Mouse (Mus musculus): ENCODE measurements around the gene Tmem143. TPM values are rescaled to one million over a fixed set of nuclear protein-coding genes. Genes with fewer than 3 reads are reported as not detected.
A peak's percentile ranks its signal among the peaks of the same experiment; 100 is the strongest.
"Not testable (repeated sequence)": the region's sequence is repeated elsewhere in the genome, so short reads cannot be mapped to it uniquely, and the experiment has no call there.

Gene Tmem143
- polyA plus RNA-seq, 1 experiment: 16.6 TPM

- no peak for DNase-seq (ENCODE audit: low read depth in 1 of 2, low spot score in 2 of 2)
Observed at GRCm38 (mm10) chr7:45929688-45930087, 32.9 kb downstream of the Tmem143 start.

GRCm38 (mm10) chr7:45933766-45934165, 37.0 kb downstream of the Tmem143 start:
- not testable (repeated sequence) for H3K4me1 ChIP-seq (ENCODE audit: control insufficient read depth, insufficient read depth, insufficient read length); H3K36me3 ChIP-seq (ENCODE audit: control insufficient read depth, insufficient read depth, low read length); H3K27ac ChIP-seq (ENCODE audit: insufficient read depth, low read length); H3K4me3 ChIP-seq (ENCODE audit: extremely low read depth, insufficient read depth, insufficient read length); DNase-seq (ENCODE audit: low read depth in 1 of 2, low spot score in 2 of 2); H3K27me3 ChIP-seq (ENCODE audit: control insufficient read depth, insufficient read depth, low read length)
- 67% methylated on average over 12 of the region's 12 CpGs for WGBS

More at GRCm38 (mm10) chr7:45929688-45930087, 32.9 kb downstream of the Tmem143 start:
- Histone ChIP-seq H3K36me3 (ENCODE audit: control insufficient read depth, insufficient read depth, low read length) (no peaks in the 10 kb centered on the region), H3K4me3 (ENCODE audit: extremely low read depth, insufficient read depth, insufficient read length) (no peak overlapping the region), H3K27me3 (ENCODE audit: control insufficient read depth, insufficient read depth, low read length) (no peaks in the 10 kb centered on the region), H3K27ac (ENCODE audit: insufficient read depth, low read length) (no peak overlapping the region), H3K4me1 (ENCODE audit: control insufficient read depth, insufficient read depth, insufficient read length) (no peaks in the 10 kb centered on the region)
- WGBS: 91% methylated on average over 1 of the region's 1 CpGs
- TF ChIP-seq POLR2A (IDR thresholded peaks at IDR 0.05; ENCODE audit: low read depth, low read length) (no peak), CTCF (IDR thresholded peaks at IDR 0.05; ENCODE audit: extremely low read depth, insufficient read depth, insufficient read length, insufficient replicate concordance) (no peak)

DNA sequence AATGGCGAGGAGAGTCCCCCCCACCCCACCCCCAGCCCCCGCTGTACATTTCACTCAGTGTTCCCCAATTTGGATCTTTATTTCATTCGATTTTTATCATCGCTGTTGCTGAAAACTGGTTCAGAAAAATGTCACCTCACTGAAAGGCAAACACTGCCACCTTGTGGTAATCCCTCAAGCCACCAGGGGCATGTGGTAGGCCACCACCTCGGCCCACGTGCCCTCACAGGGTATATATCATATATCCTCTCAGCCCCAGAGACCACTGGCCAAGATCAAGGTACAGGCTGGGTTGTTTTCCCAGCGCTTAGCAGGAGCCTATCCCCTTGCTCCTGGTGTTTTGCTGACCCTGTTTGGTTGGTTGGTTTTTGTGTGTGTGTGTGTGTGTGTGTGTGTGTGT, 38.4 kb downstream of the Tmem143 start:
- Histone ChIP-seq H3K27me3 (ENCODE audit: control insufficient read depth, insufficient read depth, low read length) (no peaks in the 10 kb centered on the region), H3K4me3 (ENCODE audit: extremely low read depth, insufficient read depth, insufficient read length) (no peak overlapping the region), H3K4me1 (ENCODE audit: control insufficient read depth, insufficient read depth, insufficient read length) (no peaks in the 10 kb centered on the region), H3K27ac (ENCODE audit: insufficient read depth, low read length) (no peak overlapping the region), H3K36me3 (ENCODE audit: control insufficient read depth, insufficient read depth, low read length) (no peaks in the 10 kb centered on the region)
- TF ChIP-seq POLR2A (IDR thresholded peaks at IDR 0.05; ENCODE audit: low read depth, low read length) (no peak), CTCF (IDR thresholded peaks at IDR 0.05; ENCODE audit: extremely low read depth, insufficient read depth, insufficient read length, insufficient replicate concordance) (peak; percentile 77; the same call in 1 of the 2 replicates)
- 11% methylated on average over 7 of the region's 7 CpGs for WGBS
- DNase-seq (ENCODE audit: low read depth in 1 of 2, low spot score in 2 of 2): peak; percentile 59 to 71

- Histone ChIP-seq H3K27me3 (ENCODE audit: control insufficient read depth, insufficient read depth, low read length) (no peaks in the 10 kb centered on the region), H3K4me3 (ENCODE audit: extremely low read depth, insufficient read depth, insufficient read length) (no peak overlapping the region), H3K27ac (ENCODE audit: insufficient read depth, low read length) (no peak overlapping the region), H3K4me1 (ENCODE audit: control insufficient read depth, insufficient read depth, insufficient read length) (no peaks in the 10 kb centered on the region), H3K36me3 (ENCODE audit: control insufficient read depth, insufficient read depth, low read length) (no peaks in the 10 kb centered on the region)
- TF ChIP-seq POLR2A (IDR thresholded peaks at IDR 0.05; ENCODE audit: low read depth, low read length): no peak
- TF ChIP-seq CTCF (IDR thresholded peaks at IDR 0.05; ENCODE audit: extremely low read depth, insufficient read depth, insufficient read length, insufficient replicate concordance): no peak
- WGBS: 63% methylated on average over 2 of the region's 2 CpGs
- no peak for DNase-seq (ENCODE audit: low read depth in 1 of 2, low spot score in 2 of 2)
Observed at GRCm38 (mm10) chr7:45939836-45940235, 43.1 kb downstream of the Tmem143 start.

GRCm38 (mm10) chr7:45941986-45942385, 45.2 kb downstream of the Tmem143 start:
- Histone ChIP-seq H3K4me3 (ENCODE audit: extremely low read depth, insufficient read depth, insufficient read length) (no peak overlapping the region), H3K4me1 (ENCODE audit: control insufficient read depth, insufficient read depth, insufficient read length) (no peaks in the 10 kb centered on the region), H3K36me3 (ENCODE audit: control insufficient read depth, insufficient read depth, low read length) (no peaks in the 10 kb centered on the region), H3K27me3 (ENCODE audit: control insufficient read depth, insufficient read depth, low read length) (no peaks in the 10 kb centered on the region), H3K27ac (ENCODE audit: insufficient read depth, low read length) (no peak overlapping the region)
- 90% methylated on average over 9 of the region's 9 CpGs for WGBS
- TF ChIP-seq POLR2A (IDR thresholded peaks at IDR 0.05; ENCODE audit: low read depth, low read length) (no peak), CTCF (IDR thresholded peaks at IDR 0.05; ENCODE audit: extremely low read depth, insufficient read depth, insufficient read length, insufficient replicate concordance) (no peak)
- DNase-seq (ENCODE audit: low read depth in 1 of 2, low spot score in 2 of 2): no peak

- 43% methylated on average over 1 of the region's 1 CpGs for WGBS
- not testable (repeated sequence) for H3K27me3 ChIP-seq (ENCODE audit: control insufficient read depth, insufficient read depth, low read length); H3K4me3 ChIP-seq (ENCODE audit: extremely low read depth, insufficient read depth, insufficient read length); H3K36me3 ChIP-seq (ENCODE audit: control insufficient read depth, insufficient read depth, low read length); H3K27ac ChIP-seq (ENCODE audit: insufficient read depth, low read length); DNase-seq (ENCODE audit: low read depth in 1 of 2, low spot score in 2 of 2); H3K4me1 ChIP-seq (ENCODE audit: control insufficient read depth, insufficient read depth, insufficient read length)
Observed at GRCm38 (mm10) chr7:45943280-45943679, 46.5 kb downstream of the Tmem143 start.

DNA sequence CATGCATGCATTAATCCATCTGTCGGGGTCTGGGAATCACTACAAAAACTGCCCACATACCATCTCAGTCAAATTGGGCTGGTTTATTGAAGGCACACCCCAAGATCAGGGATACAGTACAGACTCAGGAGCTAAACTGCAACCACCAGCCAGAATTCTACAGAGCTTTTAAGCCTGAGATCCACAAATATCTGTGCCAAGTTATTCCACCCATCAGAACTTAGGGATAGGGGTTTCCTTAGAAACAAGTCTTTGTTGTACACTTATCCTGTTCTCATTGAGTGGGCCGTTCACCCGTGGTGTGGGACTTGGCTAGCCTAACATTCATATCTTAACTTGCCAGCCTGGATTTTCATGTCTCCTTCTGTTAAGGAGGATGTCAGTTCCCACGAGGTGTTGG, 52.3 kb downstream of the Tmem143 start:
- H3K36me3 ChIP-seq (ENCODE audit: control insufficient read depth, insufficient read depth, low read length): no peaks in the 10 kb centered on the region
- TF ChIP-seq CTCF (IDR thresholded peaks at IDR 0.05; ENCODE audit: extremely low read depth, insufficient read depth, insufficient read length, insufficient replicate concordance): no peak
- no peak for TF ChIP-seq POLR2A (IDR thresholded peaks at IDR 0.05; ENCODE audit: low read depth, low read length)
- H3K4me3 ChIP-seq (ENCODE audit: extremely low read depth, insufficient read depth, insufficient read length): no peak overlapping the region
- H3K27me3 ChIP-seq (ENCODE audit: control insufficient read depth, insufficient read depth, low read length): no peaks in the 10 kb centered on the region
- no peak overlapping the region for H3K27ac ChIP-seq (ENCODE audit: insufficient read depth, low read length)
- no peaks in the 10 kb centered on the region for H3K4me1 ChIP-seq (ENCODE audit: control insufficient read depth, insufficient read depth, insufficient read length)
- 79% methylated on average over 4 of the region's 4 CpGs for WGBS
- DNase-seq (ENCODE audit: low read depth in 1 of 2, low spot score in 2 of 2): no peak

Measured in spleen, adult 2 months (tissue).